Mouse (Mus musculus) layer of hippocampus, postnatal 14 days (tissue): Measurements from ENCODE around the gene Scnn1b. TPM values are rescaled to one million over a fixed set of nuclear protein-coding genes. Genes with fewer than 3 reads are reported as not detected.

ENCODE experiments used
- DNase-seq, 2 experiments: peaks; one replicate each; pipeline ENCODE4 v3.0.0; 2021 to 2022; ENCODE audit warnings: low spot score in 2 of 2, mixed read lengths in 1 of 2
- long read RNA-seq, 2 experiments: library from polyadenylated mRNA; stranded (forward); transcript quantifications; one replicate each; pipeline ENCODE4 v2.0.0; 2021
- total RNA-seq, 2 experiments: library from RNA; stranded (reverse); gene quantifications; 2 replicates each; pipeline ENCODE4 v1.2.3; 2021

Scnn1b gene
- under 1 TPM in 1 of 2 experiments, not detected in 1; 0.41 TPM for total RNA-seq
- long read RNA-seq, experiment 1, result 0 reads
- long read RNA-seq, experiment 2, result 0 reads

GRCm38 (mm10) chr7:121864858-121865585 is at the start of gene Scnn1b:
TSS of gene Scnn1b (plus strand) at chr7:121865038.
- DNase-seq, result no peak

- no peak for DNase-seq
These were observed 43.2 kb upstream of the Scnn1b start for GRCm38 (mm10) chr7:121821632-121822031.

GRCm38 (mm10) chr7:121828481-121828880 is 36.4 kb upstream of the Scnn1b start:
- DNase-seq, result no peak

- no peak for DNase-seq
These were observed 29.4 kb upstream of the Scnn1b start for GRCm38 (mm10) chr7:121835392-121835791.

GRCm38 (mm10) chr7:121836827-121837226 is 28.0 kb upstream of the Scnn1b start:
- peak in 1 of 2 experiments; percentile 45 for DNase-seq

- peak; percentile 49 to 59 for DNase-seq
These were observed 24.0 kb upstream of the Scnn1b start for GRCm38 (mm10) chr7:121840810-121841209.

- DNase-seq, result no peak
These were observed 22.6 kb upstream of the Scnn1b start for GRCm38 (mm10) chr7:121842234-121842633.

- DNase-seq, result no peak
These were observed 18.9 kb upstream of the Scnn1b start for GRCm38 (mm10) chr7:121845964-121846363.

GRCm38 (mm10) chr7:121848537-121849168 is 16.2 kb upstream of the Scnn1b start:
- no peak for DNase-seq

GRCm38 (mm10) chr7:121857177-121857884 is 7.5 kb upstream of the Scnn1b start:
- no peak for DNase-seq

GRCm38 (mm10) chr7:121858939-121859338 is 5.9 kb upstream of the Scnn1b start:
- no peak for DNase-seq

- DNase-seq, result no peak
These were observed 6.8 kb downstream of the Scnn1b start for GRCm38 (mm10) chr7:121871631-121872030.

GRCm38 (mm10) chr7:121873998-121874397 is 9.2 kb downstream of the Scnn1b start:
- no peak for DNase-seq

- no peak for DNase-seq
These were observed 9.9 kb downstream of the Scnn1b start for GRCm38 (mm10) chr7:121874784-121875183.

- no peak for DNase-seq
These were observed 15.4 kb downstream of the Scnn1b start for GRCm38 (mm10) chr7:121880246-121880645.

GRCm38 (mm10) chr7:121890636-121891360 is 26.0 kb downstream of the Scnn1b start:
- no peak for DNase-seq

GRCm38 (mm10) chr7:121896689-121897088 is 31.9 kb downstream of the Scnn1b start:
- DNase-seq, result no peak

GRCm38 (mm10) chr7:121899311-121899710 is 34.5 kb downstream of the Scnn1b start:
- no peak for DNase-seq

GRCm38 (mm10) chr7:121899940-121900339 is 35.1 kb downstream of the Scnn1b start:
- no peak for DNase-seq

- DNase-seq, result no peak
These were observed 38.0 kb downstream of the Scnn1b start for GRCm38 (mm10) chr7:121902757-121903411.

- no peak for DNase-seq
These were observed 42.0 kb downstream of the Scnn1b start for GRCm38 (mm10) chr7:121906879-121907278.
